Mouse (Mus musculus) inflammation-experienced regulatory T-cells (primary cell): Measurements from ENCODE around the gene Zfp966. TPM values are rescaled to one million over a fixed set of nuclear protein-coding genes. Genes with fewer than 3 reads are reported as not detected.

ENCODE experiments used
- polyA plus RNA-seq, 2 experiments: library from polyadenylated mRNA; unstranded; fragments of 100-300 nt; shearing (Covaris generic); gene quantifications; one replicate each; pipeline ENCODE4 v1.2.1; 2017

Zfp966 gene
- 1 to 10 TPM; 1.7 to 4.9 TPM for polyA plus RNA-seq

DNA sequence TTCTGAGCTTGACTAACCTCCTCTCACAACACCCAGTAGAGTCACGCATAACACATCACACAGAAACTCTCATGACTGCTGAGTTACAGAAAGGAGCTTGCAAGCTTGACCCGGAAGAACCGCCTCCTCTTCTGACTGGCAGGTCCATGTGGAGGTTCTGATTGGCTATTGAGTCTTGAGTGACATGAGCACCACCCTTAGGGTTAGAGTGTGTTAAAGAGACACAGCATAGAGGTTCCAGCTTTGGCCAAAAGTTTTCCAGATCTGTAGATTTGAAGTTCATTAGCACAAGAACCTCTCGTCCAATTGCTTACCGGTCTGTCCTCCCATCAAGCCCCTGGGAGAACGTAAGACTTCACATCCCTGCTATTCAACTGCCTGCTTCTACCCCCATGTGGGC is at the start of gene Zfp966:
Zfp966 (minus strand) TSS at position 101 of the 400 bp plus-strand sequence.

DNA sequence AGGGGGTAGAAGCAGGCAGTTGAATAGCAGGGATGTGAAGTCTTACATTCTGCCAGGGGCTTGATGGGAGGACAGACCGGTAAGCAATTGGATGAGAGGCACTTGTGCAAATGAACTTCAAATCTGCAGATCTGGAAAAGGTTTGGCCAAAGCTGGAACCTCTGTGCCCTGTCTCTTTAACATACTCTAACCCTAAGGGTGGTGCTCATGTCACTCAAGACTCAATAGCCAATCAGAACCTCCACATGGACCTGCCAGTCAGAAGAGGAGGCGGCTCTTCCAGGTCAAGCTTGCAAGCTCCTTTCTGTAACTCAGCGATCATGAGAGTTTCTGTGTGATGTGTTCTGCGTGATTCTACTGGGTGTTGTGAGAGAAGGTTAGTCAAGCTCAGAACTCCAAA is 34.1 kb upstream of the Zfp966 start, which contains the start of gene Gm2026:
Gm2026 (plus strand) TSS at position 301 of the 400 bp plus-strand sequence.

DNA sequence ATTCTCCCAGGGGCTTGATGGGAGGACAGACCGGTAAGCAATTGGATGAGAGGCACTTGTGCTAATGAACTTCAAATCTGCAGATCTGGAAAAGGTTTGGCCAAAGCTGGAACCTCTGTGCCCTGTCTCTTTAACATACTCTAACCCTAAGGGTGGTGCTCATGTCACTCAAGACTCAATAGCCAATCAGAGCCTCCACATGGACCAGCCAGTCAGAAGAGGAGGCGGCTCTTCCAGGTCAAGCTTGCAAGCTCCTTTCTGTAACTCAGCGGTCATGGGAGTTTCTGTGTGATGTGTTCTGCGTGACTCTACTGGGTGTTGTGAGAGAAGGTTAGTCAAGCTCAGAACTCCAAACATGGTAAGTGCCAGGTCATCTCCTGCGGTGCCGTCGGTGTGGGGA is 61.9 kb downstream of the Zfp966 start, which contains the start of gene Gm6710:
Gm6710 (plus strand) TSS at position 196 of the 400 bp plus-strand sequence.

Other genes with a start within 250 kb of the Zfp966 start
- not detected for gene Zfp969, start 227.5 kb downstream of the Zfp966 start, polyA plus RNA-seq
- gene Gm2007, start 189.6 kb downstream of the Zfp966 start, polyA plus RNA-seq, result 10 to 100 TPM in 1 of 2 experiments, 1 to 10 TPM in 1; 2.1 to 10.9 TPM
- gene Gm14288, start 130.0 kb downstream of the Zfp966 start, polyA plus RNA-seq, result not detected
- gene Gm6710, start 61.9 kb downstream of the Zfp966 start, polyA plus RNA-seq, result 1 to 10 TPM; 4.9 to 7.1 TPM
- gene Gm2026, start 34.2 kb upstream of the Zfp966 start, polyA plus RNA-seq, result 1 to 10 TPM; 3.7 to 9.4 TPM
- gene Gm2004, start 218.7 kb upstream of the Zfp966 start, polyA plus RNA-seq, result 1 to 10 TPM in 1 of 2 experiments, under 1 TPM in 1; 0.54 to 3.3 TPM